8 mouse cellular contexts compared by ENCODE assay signal in the genomic region with DNA sequence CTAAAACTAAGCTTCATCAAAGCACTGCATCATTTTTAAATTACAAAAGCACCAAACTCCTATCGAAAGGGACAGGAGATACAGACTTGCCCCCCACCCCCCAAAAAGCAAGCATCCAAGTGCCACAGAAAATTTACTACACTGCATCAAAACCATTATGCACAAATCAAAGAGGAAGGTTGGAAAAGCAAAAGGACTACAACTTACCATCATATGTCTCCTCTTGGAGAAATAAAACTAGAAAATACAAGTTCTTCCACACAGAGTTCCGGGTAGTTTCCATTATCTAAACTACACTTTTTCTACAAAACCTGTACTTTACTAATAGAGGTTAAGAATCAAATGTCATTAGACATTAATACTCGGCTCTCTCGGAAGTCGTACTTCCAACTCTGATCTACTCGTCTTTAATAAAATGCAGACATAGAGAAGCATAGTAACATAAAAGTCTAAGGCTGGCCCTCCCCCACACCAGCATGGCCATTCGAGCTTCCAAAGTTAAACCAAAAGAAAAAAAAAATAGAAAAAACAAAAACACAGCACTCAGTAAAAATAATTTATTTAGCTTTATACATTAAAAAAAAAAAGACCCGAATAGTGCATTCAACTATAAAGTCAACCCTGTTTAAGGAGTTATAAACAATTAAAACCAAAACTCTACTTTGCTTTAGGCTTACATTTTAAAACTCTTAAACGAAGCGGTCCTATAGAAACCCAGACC.
DNase-seq lines count a peak whose midpoint lies in the region; ATAC-seq and TF ChIP-seq lines count a peak whose summit lies in the region.

No protein-coding gene starts in this region.

- ATAC-seq in embryonic facial prominence, embryonic 14.5 days (ENCODE audit: low read depth): no peak
- ATAC-seq in limb, embryonic 15.5 days (ENCODE audit: insufficient number of reproducible peaks, low FRiP score, low TSS enrichment, low read depth): no peak

- no peaks in the 10 kb centered on the region for H3K9me3 ChIP-seq in embryonic facial prominence, embryonic 14.5 days (ENCODE audit: control insufficient read depth, low read length)
- H3K9me3 ChIP-seq in limb, embryonic 15.5 days: no peaks in the 10 kb centered on the region

- 1% methylated on average over 10 of the region's 10 CpGs for WGBS in embryonic facial prominence, embryonic 14.5 days
- WGBS in limb, embryonic 15.5 days: under 1% methylated on average over 10 of the region's 10 CpGs

- H3K4me2 ChIP-seq in embryonic facial prominence, embryonic 14.5 days (ENCODE audit: low read depth, low read length): peak overlapping the region; percentile 62
- peak overlapping the region; percentile 48 for H3K4me2 ChIP-seq in limb, embryonic 15.5 days

- peak overlapping the region; percentile 99 for H3K9ac ChIP-seq in embryonic facial prominence, embryonic 14.5 days (ENCODE audit: low read depth, low read length)
- peak overlapping the region; percentile 99 for H3K9ac ChIP-seq in limb, embryonic 15.5 days

- peak overlapping the region; percentile 97 for H3K4me3 ChIP-seq in gastrocnemius, adult 2 months
- H3K4me3 ChIP-seq in embryonic facial prominence, embryonic 14.5 days (ENCODE audit: low read depth, low read length): peak overlapping the region; percentile 67
- H3K4me3 ChIP-seq in limb, embryonic 15.5 days: peak overlapping the region; percentile 89

- peak overlapping the region; percentile 98 for H3K27ac ChIP-seq in gastrocnemius, adult 2 months
- H3K27ac ChIP-seq in embryonic facial prominence, embryonic 14.5 days (replicated peaks; ENCODE audit: low read depth, low read length): peak overlapping the region; percentile 99
- peak overlapping the region; percentile 100 for H3K27ac ChIP-seq in limb, embryonic 15.5 days

- intact Hi-C loops in gastrocnemius, adult 2 months (cut with DNase I): loop anchor here (5.0 kb wide), 2 partner anchors 67 to 92 kb away; no protein-coding TSS in a partner anchor
- intact Hi-C loops in gastrocnemius, postnatal 36 days (cut with DNase I): loop anchor here (5.0 kb wide), 1 partner anchor 87 kb away; no protein-coding TSS in a partner anchor

- no peak for TF ChIP-seq CTCF in gastrocnemius, adult 2 months (IDR thresholded peaks at IDR 0.05)

- peaks cover 18% of the 10 kb centered on the region for H3K4me1 ChIP-seq in embryonic facial prominence, embryonic 14.5 days (ENCODE audit: control insufficient read depth, insufficient read depth, low read length)
- H3K4me1 ChIP-seq in limb, embryonic 15.5 days: peaks cover 17% of the 10 kb centered on the region

- peaks cover 20% of the 10 kb centered on the region for H3K36me3 ChIP-seq in embryonic facial prominence, embryonic 14.5 days (ENCODE audit: control insufficient read depth, insufficient read depth, low read length)
- peaks cover 22% of the 10 kb centered on the region for H3K36me3 ChIP-seq in limb, embryonic 15.5 days

- DNase-seq in gastrocnemius, adult 2 months: no peak
- DNase-seq in gastrocnemius, postnatal 36 days: no peak
- peak; percentile 27 for DNase-seq in 3T3-L1 (ENCODE audit: low read depth, low spot score)
- DNase-seq in embryonic facial prominence, embryonic 14.5 days (ENCODE audit: low spot score): no peak
- DNase-seq in urinary bladder, adult 18-20 months (ENCODE audit: low spot score in 2 of 2): no peak
- no peak for DNase-seq in spleen, postnatal 10 days (ENCODE audit: low spot score in 2 of 2)
- no peak for DNase-seq in gastrocnemius, postnatal 10 days

- no peaks in the 10 kb centered on the region for H3K27me3 ChIP-seq in embryonic facial prominence, embryonic 14.5 days (replicated peaks; ENCODE audit: control insufficient read depth, insufficient read depth, low read length)
- H3K27me3 ChIP-seq in limb, embryonic 15.5 days: no peaks in the 10 kb centered on the region
